Mouse (Mus musculus) CD4-positive, CD25-positive, alpha-beta regulatory T cell, adult 9 weeks (primary cell): ENCODE measurements around the gene Btbd35f14. TPM values are rescaled to one million over a fixed set of nuclear protein-coding genes. Genes with fewer than 3 reads are reported as not detected.

Experiments used
- polyA plus RNA-seq: library from polyadenylated mRNA; unstranded; fragments of 100-300 nt; shearing (Covaris generic); gene quantifications from one replicate; pipeline ENCODE4 v1.2.1, GENCODE M21; 2017

Btbd35f14 gene
- polyA plus RNA-seq = not detected

DNA sequence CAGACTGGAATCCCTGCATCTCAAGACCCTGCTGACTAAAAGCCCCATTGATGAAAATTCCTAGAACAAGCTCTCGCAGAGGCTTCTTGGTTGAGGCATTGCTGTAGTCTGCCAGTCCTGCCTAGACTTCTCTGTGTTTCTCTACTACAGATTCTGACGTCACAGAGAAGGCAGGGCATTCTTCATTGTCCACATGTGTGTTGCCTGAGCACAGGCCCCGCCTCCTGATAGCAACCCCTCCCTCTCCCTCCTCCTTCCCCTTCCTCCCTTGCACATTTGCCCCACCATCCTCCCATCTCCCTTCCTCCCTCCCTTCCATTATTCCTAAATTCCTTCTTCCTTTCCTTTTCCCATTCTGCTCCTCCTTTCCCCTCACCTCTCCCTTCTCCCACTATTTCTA, at the start of gene Btbd35f14:
Gene Btbd35f14 (minus strand): TSS at position 101 of the 400 bp plus-strand sequence.

DNA sequence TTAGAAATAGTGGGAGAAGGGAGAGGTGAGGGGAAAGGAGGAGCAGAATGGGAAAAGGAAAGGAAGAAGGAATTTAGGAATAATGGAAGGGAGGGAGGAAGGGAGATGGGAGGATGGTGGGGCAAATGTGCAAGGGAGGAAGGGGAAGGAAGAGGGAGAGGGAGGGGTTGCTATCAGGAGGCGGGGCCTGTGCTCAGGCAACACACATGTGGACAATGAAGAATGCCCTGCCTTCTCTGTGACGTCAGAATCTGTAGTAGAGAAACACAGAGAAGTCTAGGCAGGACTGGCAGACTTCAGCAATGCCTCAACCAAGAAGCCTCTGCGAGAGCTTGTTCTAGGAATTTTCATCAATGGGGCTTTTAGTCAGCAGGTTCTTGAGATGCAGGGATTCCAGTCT, 45.3 kb downstream of the Btbd35f14 start, which contains the start of gene Btbd35f13:
Gene Btbd35f13 (plus strand): TSS at position 301 of the 400 bp plus-strand sequence.

Other genes with a start within 250 kb of the Btbd35f14 start
- gene Btbd35f15, start 125.0 kb downstream of the Btbd35f14 start, polyA plus RNA-seq = not detected
- gene Btbd35f13, start 45.2 kb downstream of the Btbd35f14 start, polyA plus RNA-seq = not detected